Mouse (Mus musculus) heart, embryonic 16.5 days (tissue): ENCODE results near the gene Gramd1b. TPM values are rescaled to one million over a fixed set of nuclear protein-coding genes. Genes with fewer than 3 reads are reported as not detected.
"Not testable (repeated sequence)": the region's sequence is repeated elsewhere in the genome, so short reads cannot be mapped to it uniquely, and the experiment has no call there.

ENCODE experiments used
- ATAC-seq: fragments of 200-750 bp; cut with Nextera tagmentation; replicated peaks from 2 replicates; pipeline ENCODE4 v1.8.0; 2017; ENCODE audit warnings: moderate number of reproducible peaks; ENCODE audit not compliant: insufficient read depth, low FRiP score; ENCODE audit errors: extremely low read depth
- H3K27ac ChIP-seq: fragments of 300-500 bp; sonication (generic); 2 replicates; pipeline ENCODE4 v1.5.1; 2014; ENCODE audit warnings: mild to moderate bottlenecking, low read length, control low read depth, moderate library complexity
- H3K27me3 ChIP-seq: fragments of 300-500 bp; sonication (generic); 2 replicates; pipeline ENCODE4 v1.6.1; 2014; ENCODE audit warnings: low read length, mixed read lengths; ENCODE audit not compliant: control insufficient read depth, insufficient read depth
- H3K36me3 ChIP-seq: fragments of 300-500 bp; sonication (generic); 2 replicates; pipeline ENCODE4 v1.6.1; 2014; ENCODE audit not compliant: control insufficient read depth, insufficient read depth
- H3K4me1 ChIP-seq: fragments of 300-500 bp; sonication (generic); 2 replicates; pipeline ENCODE4 v1.6.1; 2014; ENCODE audit warnings: low read length, mixed read lengths; ENCODE audit not compliant: control insufficient read depth, insufficient read depth
- H3K4me2 ChIP-seq: fragments of 300-500 bp; sonication (generic); 2 replicates; pipeline ENCODE4 v1.6.1; 2014; ENCODE audit warnings: low read depth, mild to moderate bottlenecking, control low read depth, low read length
- H3K4me3 ChIP-seq: fragments of 300-500 bp; sonication (generic); 2 replicates; pipeline ENCODE4 v1.5.1; 2014; ENCODE audit warnings: mild to moderate bottlenecking, control low read depth, low read length
- H3K9ac ChIP-seq: fragments of 300-500 bp; sonication (generic); 2 replicates; pipeline ENCODE4 v1.6.1; 2014; ENCODE audit warnings: low read length, control low read depth
- H3K9me3 ChIP-seq: fragments of 300-500 bp; sonication (generic); replicated peaks from 2 replicates; pipeline ENCODE4 v1.6.1; 2016; ENCODE audit warnings: low read length; ENCODE audit not compliant: control insufficient read depth
- WGBS: fragments of 180-500 bp; shearing (Covaris S2); extraction: QIAGEN DNeasy Blood & Tissue Kit; methylation state at CpG from one replicate; pipeline ENCODE4 v1.1.7; 2014; 5-methylcytosine and 5-hydroxymethylcytosine counted together
- polyA plus RNA-seq: library from polyadenylated mRNA; unstranded; fragments of >200 nt; fragmentation: Nextera tagmentation; extraction: Ambion mirVana; gene quantifications from 2 replicates; pipeline ENCODE4 v1.2.1, GENCODE M21; 2015

Gene Gramd1b
- polyA plus RNA-seq, 1 experiment from 2014 or later = 5.9 TPM

GRCm38 (mm10) chr9:40504886-40505285, 26.3 kb downstream of the Gramd1b start:
- no peaks in the 10 kb centered on the region for H3K36me3 ChIP-seq
- H3K4me1 ChIP-seq = 0 out of 2 replicates have a peak, but pooled peaks cover 2% of the 10 kb centered on the region
- no peak overlapping the region for H3K27ac ChIP-seq
- H3K9me3 ChIP-seq = no peaks in the 10 kb centered on the region
- H3K4me2 ChIP-seq = no peak overlapping the region
- WGBS = 81% methylated on average over 5 of the region's 5 CpGs
- no peak for ATAC-seq
- no peak overlapping the region for H3K9ac ChIP-seq
- no peak overlapping the region for H3K4me3 ChIP-seq
- H3K27me3 ChIP-seq = no peaks in the 10 kb centered on the region

- Histone ChIP-seq H3K36me3 (no peaks in the 10 kb centered on the region), H3K4me2 (no peak overlapping the region), H3K9me3 (no peaks in the 10 kb centered on the region), H3K27ac (no peak overlapping the region), H3K9ac (no peak overlapping the region), H3K4me3 (no peak overlapping the region), H3K4me1 (no peaks in the 10 kb centered on the region), H3K27me3 (no peaks in the 10 kb centered on the region)
- ATAC-seq = no peak
Observed at GRCm38 (mm10) chr9:40500691-40501090, 30.5 kb downstream of the Gramd1b start.

GRCm38 (mm10) chr9:40482351-40483084, 48.7 kb downstream of the Gramd1b start:
- H3K4me3 ChIP-seq, H3K4me1 ChIP-seq, H3K27me3 ChIP-seq, ATAC-seq, H3K36me3 ChIP-seq, H3K4me2 ChIP-seq, H3K9ac ChIP-seq, H3K9me3 ChIP-seq, H3K27ac ChIP-seq: not testable (repeated sequence)
- 57% methylated on average over 7 of the region's 7 CpGs for WGBS

GRCm38 (mm10) chr9:40481271-40481670, 49.9 kb downstream of the Gramd1b start:
- Histone ChIP-seq H3K27me3 (no peaks in the 10 kb centered on the region), H3K9ac (no peak overlapping the region), H3K27ac (no peak overlapping the region), H3K4me1 (peaks cover 12% of the 10 kb centered on the region), H3K36me3 (no peaks in the 10 kb centered on the region), H3K4me3 (no peak overlapping the region), H3K4me2 (no peak overlapping the region), H3K9me3 (peaks cover 4% of the 10 kb centered on the region; the same call in 1 of the 2 replicates)
- 65% methylated on average over 3 of the region's 3 CpGs for WGBS
- no peak for ATAC-seq

- Histone ChIP-seq H3K4me3 (no peak overlapping the region), H3K9ac (no peak overlapping the region), H3K36me3 (no peaks in the 10 kb centered on the region), H3K27me3 (no peaks in the 10 kb centered on the region), H3K27ac (peak overlapping the region; percentile 80), H3K9me3 (no peaks in the 10 kb centered on the region), H3K4me2 (no peak overlapping the region), H3K4me1 (peaks cover 12% of the 10 kb centered on the region)
- peak; percentile 54; the same call in 1 of the 2 replicates for ATAC-seq
- WGBS = 35% methylated on average over 4 of the region's 4 CpGs
Observed at GRCm38 (mm10) chr9:40479333-40479732, 51.9 kb downstream of the Gramd1b start.

GRCm38 (mm10) chr9:40478146-40478900, 52.9 kb downstream of the Gramd1b start:
- Histone ChIP-seq H3K4me1 (peaks cover 12% of the 10 kb centered on the region), H3K9me3 (no peaks in the 10 kb centered on the region), H3K4me2 (0 out of 2 replicates have a peak overlapping the region, but pooled peaks have one; percentile 6), H3K4me3 (no peak overlapping the region), H3K36me3 (no peaks in the 10 kb centered on the region), H3K27me3 (no peaks in the 10 kb centered on the region), H3K27ac (peak overlapping the region; percentile 80), H3K9ac (no peak overlapping the region)
- ATAC-seq = peak; percentile 86
- 43% methylated on average over 9 of the region's 9 CpGs for WGBS

- 64% methylated on average over 2 of the region's 2 CpGs for WGBS
- peaks cover 12% of the 10 kb centered on the region for H3K4me1 ChIP-seq
- 0 out of 2 replicates have a peak, but pooled peaks have one; percentile 7 for ATAC-seq
- no peak overlapping the region for H3K4me3 ChIP-seq
- H3K36me3 ChIP-seq = no peaks in the 10 kb centered on the region
- no peaks in the 10 kb centered on the region for H3K27me3 ChIP-seq
- no peaks in the 10 kb centered on the region for H3K9me3 ChIP-seq
- no peak overlapping the region for H3K4me2 ChIP-seq
- H3K27ac ChIP-seq = peak overlapping the region; percentile 37
- no peak overlapping the region for H3K9ac ChIP-seq
Observed at GRCm38 (mm10) chr9:40477611-40478010, 53.6 kb downstream of the Gramd1b start.

GRCm38 (mm10) chr9:40476098-40476497, 55.1 kb downstream of the Gramd1b start:
- H3K4me1 ChIP-seq = peaks cover 12% of the 10 kb centered on the region
- 82% methylated on average over 11 of the region's 11 CpGs for WGBS
- H3K27ac ChIP-seq = no peak overlapping the region
- ATAC-seq = no peak
- H3K4me3 ChIP-seq = no peak overlapping the region
- no peaks in the 10 kb centered on the region for H3K9me3 ChIP-seq
- H3K4me2 ChIP-seq = no peak overlapping the region
- no peaks in the 10 kb centered on the region for H3K36me3 ChIP-seq
- no peak overlapping the region for H3K9ac ChIP-seq
- H3K27me3 ChIP-seq = no peaks in the 10 kb centered on the region

- Histone ChIP-seq H3K27me3 (no peaks in the 10 kb centered on the region), H3K4me2 (no peak overlapping the region), H3K9ac (no peak overlapping the region), H3K4me3 (no peak overlapping the region), H3K4me1 (peaks cover 13% of the 10 kb centered on the region), H3K36me3 (no peaks in the 10 kb centered on the region), H3K9me3 (no peaks in the 10 kb centered on the region), H3K27ac (no peak overlapping the region)
- 81% methylated on average over 9 of the region's 9 CpGs for WGBS
- ATAC-seq = no peak
Observed at GRCm38 (mm10) chr9:40472961-40473510, 58.1 kb downstream of the Gramd1b start.
